Mouse (Mus musculus) heart, embryonic 11.5 days (tissue): ENCODE data around the gene Col18a1. TPM values are rescaled to one million over a fixed set of nuclear protein-coding genes. Genes with fewer than 3 reads are reported as not detected.

Experiments
- ATAC-seq: fragments of 200-750 bp; cut with Nextera tagmentation; replicated peaks from 2 replicates; pipeline ENCODE4 v1.8.0; 2017; ENCODE audit warnings: moderate library complexity; ENCODE audit not compliant: insufficient number of reproducible peaks, low FRiP score, low TSS enrichment
- H3K27ac ChIP-seq: fragments of 300-500 bp; sonication (generic); 2 replicates; pipeline ENCODE4 v1.5.1; 2014; ENCODE audit warnings: mild to moderate bottlenecking, low read depth, low read length
- H3K27me3 ChIP-seq: fragments of 300-500 bp; sonication (generic); 2 replicates; pipeline ENCODE4 v1.6.1; 2014; ENCODE audit warnings: mild to moderate bottlenecking, low read length, mixed read lengths; ENCODE audit not compliant: control insufficient read depth, insufficient read depth
- H3K36me3 ChIP-seq: fragments of 300-500 bp; sonication (generic); 2 replicates; pipeline ENCODE4 v1.6.1; 2014; ENCODE audit warnings: mild to moderate bottlenecking, low read length, moderate library complexity, mixed read lengths; ENCODE audit not compliant: control insufficient read depth, insufficient read depth
- H3K4me1 ChIP-seq: fragments of 300-500 bp; sonication (generic); 2 replicates; pipeline ENCODE4 v1.6.1; 2014; ENCODE audit warnings: low read length; ENCODE audit not compliant: control insufficient read depth, insufficient read depth
- H3K4me2 ChIP-seq: fragments of 300-500 bp; sonication (generic); 2 replicates; pipeline ENCODE4 v1.6.1; 2014; ENCODE audit warnings: mild to moderate bottlenecking, moderate library complexity
- H3K4me3 ChIP-seq: fragments of 300-500 bp; sonication (generic); 2 replicates; pipeline ENCODE4 v1.5.1; 2014; ENCODE audit warnings: low read depth, low read length
- H3K9ac ChIP-seq: fragments of 300-500 bp; sonication (generic); 2 replicates; pipeline ENCODE4 v1.6.1; 2014; ENCODE audit warnings: mild to moderate bottlenecking, low read depth, low read length, moderate library complexity
- H3K9me3 ChIP-seq: fragments of 300-500 bp; sonication (generic); replicated peaks from 2 replicates; pipeline ENCODE4 v1.6.1; 2016; ENCODE audit warnings: low read length; ENCODE audit not compliant: control insufficient read depth
- WGBS: fragments of 180-500 bp; shearing (Covaris S2); extraction: QIAGEN DNeasy Blood & Tissue Kit; methylation state at CpG from one replicate; pipeline ENCODE4 v1.1.7; 2014; ENCODE audit not compliant: insufficient replicate concordance; 5-methylcytosine and 5-hydroxymethylcytosine counted together
- polyA plus RNA-seq: library from polyadenylated mRNA; unstranded; fragments of >200 nt; fragmentation: Nextera tagmentation; extraction: Ambion mirVana; gene quantifications from 2 replicates; pipeline ENCODE4 v1.2.1, GENCODE M21; 2014

Col18a1 gene
- 113 and 164 TPM in 2 replicates for polyA plus RNA-seq

DNA sequence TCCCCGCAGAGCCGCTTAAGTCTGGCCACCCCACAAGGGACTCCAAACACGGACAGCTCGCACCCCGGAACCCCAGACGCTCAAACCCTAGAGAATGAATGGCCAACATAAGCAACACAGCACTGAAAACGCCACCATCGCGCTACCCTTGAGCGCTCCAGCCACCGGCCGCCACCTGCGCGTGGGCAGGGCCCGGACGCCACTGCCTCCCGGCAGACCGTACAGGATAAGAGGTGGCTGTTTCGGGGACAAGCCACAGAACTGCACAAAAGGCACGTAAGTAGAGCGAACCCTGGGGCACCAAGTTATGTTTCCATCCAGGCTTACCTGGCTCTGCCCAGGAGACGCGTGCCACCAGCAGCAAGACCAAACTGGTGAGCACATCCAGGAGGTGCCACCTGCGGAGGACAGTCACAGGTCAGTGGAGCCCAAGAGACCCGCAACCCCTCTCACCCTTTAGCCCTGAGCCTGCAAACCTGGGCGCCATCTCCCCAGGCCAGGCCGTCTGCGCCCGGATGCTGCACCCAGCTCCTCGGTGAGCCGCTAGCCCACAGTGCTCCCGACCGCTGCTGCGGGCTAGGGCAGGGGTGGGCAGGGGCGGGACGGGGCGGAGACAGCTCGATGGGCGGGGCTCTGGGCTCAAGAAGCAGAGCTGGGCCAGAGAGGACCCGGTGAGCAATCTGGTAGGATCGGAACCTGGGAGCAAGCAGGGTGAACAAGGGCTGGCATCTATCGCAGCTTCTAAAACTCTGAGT lies at the start of gene Col18a1:
Gene Col18a1 (minus strand): TSS at position 586 of the 755 bp plus-strand sequence.
- peak within 1 kb of the TSS; percentile 82 for H3K9ac ChIP-seq
- peak within 1 kb of the TSS; percentile 83 for H3K4me3 ChIP-seq
- H3K9me3 ChIP-seq: no peaks in the 10 kb centered on the region
- H3K27me3 ChIP-seq: no peaks in the 10 kb centered on the region
- peak within 1 kb of the TSS; percentile 95 for H3K4me2 ChIP-seq
- H3K27ac ChIP-seq: peak within 1 kb of the TSS; percentile 85
- under 1% methylated on average over 42 of the region's 42 CpGs for WGBS
- peak; percentile 74 for ATAC-seq
- H3K4me1 ChIP-seq: peaks cover 39% of the 10 kb centered on the region
- H3K36me3 ChIP-seq: no peaks in the 10 kb centered on the region

DNA sequence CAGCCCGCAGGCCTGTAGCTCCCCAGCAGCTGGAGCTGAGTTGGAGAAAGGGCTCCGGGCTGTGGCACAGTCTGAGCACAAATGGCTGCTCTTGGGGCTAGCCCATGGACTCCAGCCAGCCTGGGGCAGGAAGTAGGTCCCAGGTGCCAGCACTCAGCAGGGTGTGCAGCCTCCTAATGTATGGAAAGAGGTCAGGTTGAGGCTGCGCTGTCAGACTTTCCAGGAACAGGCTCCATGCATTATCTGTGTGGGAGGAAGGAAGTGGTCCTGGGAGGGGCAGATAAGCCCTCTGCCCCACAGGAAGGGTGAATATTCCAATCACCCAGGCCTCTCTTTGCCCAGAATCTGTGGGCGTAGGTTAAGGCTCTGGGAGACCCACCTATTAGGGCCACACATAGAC lies 49.3 kb upstream of the Col18a1 start:
- Histone ChIP-seq H3K4me3 (no peak overlapping the region), H3K27me3 (no peaks in the 10 kb centered on the region), H3K9ac (no peak overlapping the region), H3K9me3 (no peaks in the 10 kb centered on the region), H3K4me1 (peaks cover 56% of the 10 kb centered on the region), H3K4me2 (no peak overlapping the region), H3K36me3 (no peaks in the 10 kb centered on the region), H3K27ac (peak overlapping the region; percentile 66)
- peak; percentile 62 for ATAC-seq
- WGBS: 44% methylated on average over 4 of the region's 4 CpGs

DNA sequence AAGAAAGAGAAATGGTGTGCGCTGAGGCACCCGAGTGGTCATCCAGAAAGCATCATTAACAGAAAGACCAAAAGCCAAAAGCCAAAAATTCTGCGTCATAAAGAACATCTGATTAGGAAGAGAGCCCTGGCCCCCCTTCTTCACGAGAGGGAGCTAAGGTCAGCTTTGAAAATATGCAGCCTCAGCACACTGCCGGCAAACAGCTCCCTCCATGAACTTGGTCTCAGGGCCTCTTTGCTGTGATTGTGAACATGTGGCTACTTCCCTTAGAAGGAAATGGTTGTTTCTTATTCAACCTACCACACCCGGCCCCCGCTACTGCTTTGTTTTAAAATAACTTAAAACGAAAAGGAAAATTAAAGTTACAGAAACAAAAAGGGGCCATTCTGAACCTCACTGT lies 48.2 kb upstream of the Col18a1 start:
- WGBS: 57% methylated on average over 8 of the region's 8 CpGs

DNA sequence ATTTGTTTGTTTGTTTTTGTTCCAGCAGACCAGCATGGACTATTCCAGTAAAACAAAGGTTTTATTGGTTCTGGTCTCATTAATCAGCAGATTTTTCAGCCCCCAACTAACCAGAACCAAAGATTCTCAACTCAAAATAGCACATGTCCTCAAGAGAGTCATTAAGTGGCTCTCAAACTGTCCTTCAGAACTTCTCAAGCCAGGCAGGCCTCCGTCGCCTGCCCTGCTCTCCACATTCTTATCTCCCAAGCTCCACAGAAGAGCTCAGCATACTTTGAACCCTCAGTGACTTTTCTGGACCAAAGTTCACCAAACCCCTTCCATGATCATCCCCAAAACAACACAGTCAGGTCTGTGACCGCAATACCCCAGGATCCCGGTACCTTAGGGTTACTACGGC lies 47.1 kb upstream of the Col18a1 start:
- Histone ChIP-seq H3K36me3 (no peaks in the 10 kb centered on the region), H3K4me3 (no peak overlapping the region), H3K9me3 (no peaks in the 10 kb centered on the region), H3K4me2 (no peak overlapping the region), H3K9ac (no peak overlapping the region), H3K27me3 (no peaks in the 10 kb centered on the region), H3K4me1 (peaks cover 56% of the 10 kb centered on the region), H3K27ac (no peak overlapping the region)
- WGBS: 65% methylated on average over 5 of the region's 5 CpGs
- ATAC-seq: no peak

More for the DNA sequence above, 48.2 kb upstream of the Col18a1 start:
- no peak overlapping the region for H3K4me2 ChIP-seq
- ATAC-seq: no peak
- no peaks in the 10 kb centered on the region for H3K9me3 ChIP-seq
- H3K27me3 ChIP-seq: no peaks in the 10 kb centered on the region
- no peak overlapping the region for H3K9ac ChIP-seq
- no peak overlapping the region for H3K4me3 ChIP-seq
- no peaks in the 10 kb centered on the region for H3K36me3 ChIP-seq
- peaks cover 58% of the 10 kb centered on the region for H3K4me1 ChIP-seq
- 0 out of 2 replicates have a peak overlapping the region, but pooled peaks have one; percentile 29 for H3K27ac ChIP-seq

DNA sequence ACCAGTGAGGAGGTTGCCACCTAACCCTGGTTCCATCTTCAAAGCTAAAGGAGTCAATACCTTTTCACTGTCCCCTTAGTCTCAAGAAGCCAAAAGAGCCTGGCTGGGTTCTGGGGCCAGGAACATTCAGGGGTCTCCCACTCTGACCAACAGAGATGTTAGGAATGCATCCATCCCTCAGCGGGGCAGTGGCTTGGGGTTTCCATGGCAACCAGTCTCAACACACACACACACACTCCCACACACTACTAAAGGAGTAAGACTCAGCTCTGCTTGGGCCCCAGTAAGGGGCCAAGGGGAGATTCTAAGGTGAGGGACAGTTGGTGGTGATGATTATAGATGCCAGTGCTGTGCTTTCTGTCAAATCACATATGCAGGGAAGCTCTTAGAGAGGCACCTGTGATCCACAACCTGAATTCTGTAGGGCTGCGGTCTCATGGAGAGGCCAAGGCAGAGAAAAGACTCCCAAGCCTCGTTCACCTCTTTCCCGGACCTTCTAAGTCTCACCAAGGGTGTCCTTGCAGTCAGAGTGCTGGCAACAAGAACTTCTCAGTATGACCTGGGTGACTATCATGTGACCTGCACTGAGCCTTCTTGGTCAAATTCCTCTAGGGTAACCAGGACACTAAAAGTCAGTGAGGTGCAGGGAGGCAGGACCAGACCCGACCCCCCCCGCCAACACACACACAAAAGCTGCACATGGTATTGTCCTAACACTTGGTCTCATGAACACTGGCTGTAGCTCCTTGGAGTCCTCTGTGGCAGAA lies 46.2 kb upstream of the Col18a1 start:
- Histone ChIP-seq H3K27me3 (no peaks in the 10 kb centered on the region), H3K4me3 (no peak overlapping the region), H3K9ac (no peak overlapping the region), H3K4me1 (peaks cover 52% of the 10 kb centered on the region), H3K9me3 (no peaks in the 10 kb centered on the region), H3K27ac (no peak overlapping the region), H3K36me3 (no peaks in the 10 kb centered on the region), H3K4me2 (no peak overlapping the region)
- 75% methylated on average over 6 of the region's 6 CpGs for WGBS
- ATAC-seq: no peak

DNA sequence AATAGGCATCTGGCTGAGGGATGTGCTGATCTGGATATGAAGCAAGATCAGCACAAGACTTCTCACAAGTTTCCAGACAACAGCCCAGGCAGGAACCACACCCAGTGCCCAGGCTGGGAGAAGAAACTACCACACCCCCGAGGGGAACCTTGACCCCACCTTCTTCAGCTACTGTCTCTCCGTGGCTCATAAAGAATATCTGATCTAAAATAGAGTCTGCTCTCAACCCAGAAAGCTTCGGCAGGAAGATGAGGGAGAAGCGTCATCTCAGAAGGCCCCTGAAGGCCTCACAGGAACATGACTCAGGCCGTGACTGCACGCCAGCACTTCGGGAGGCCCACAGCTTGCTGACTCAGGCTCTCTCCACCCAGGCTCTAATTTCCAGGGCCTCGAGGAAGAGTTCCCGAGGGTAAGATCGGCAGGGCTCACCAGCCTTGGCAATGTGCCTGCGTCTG lies 44.8 kb upstream of the Col18a1 start:
- peak; percentile 55; the same call in 1 of the 2 replicates for ATAC-seq
- Histone ChIP-seq H3K9ac (0 out of 2 replicates have a peak overlapping the region, but pooled peaks have one; percentile 43), H3K36me3 (no peaks in the 10 kb centered on the region), H3K27me3 (no peaks in the 10 kb centered on the region), H3K4me1 (peaks cover 46% of the 10 kb centered on the region), H3K9me3 (no peaks in the 10 kb centered on the region), H3K4me2 (peak overlapping the region; percentile 19; the same call in 1 of the 2 replicates), H3K27ac (peak overlapping the region; percentile 73), H3K4me3 (no peak overlapping the region)
- 43% methylated on average over 11 of the region's 11 CpGs for WGBS

DNA sequence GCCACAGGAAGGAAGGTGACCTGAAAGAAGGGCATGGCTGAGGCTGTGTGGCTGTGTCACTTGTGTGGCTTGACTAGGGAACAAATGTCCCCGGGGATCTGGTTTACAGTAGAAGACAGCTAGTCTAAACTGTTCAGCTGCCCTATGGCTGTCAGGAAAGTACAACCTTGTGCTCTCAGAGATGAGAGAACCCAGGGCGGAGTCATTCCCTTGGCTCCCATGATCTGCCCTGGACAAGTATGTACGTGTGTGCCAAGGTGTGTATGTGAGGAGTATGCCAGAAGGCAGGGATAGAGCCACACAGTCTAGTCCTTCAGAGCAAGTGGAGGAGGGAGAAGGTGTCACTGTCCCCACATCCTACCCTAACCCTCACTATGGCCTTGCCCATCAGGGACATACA lies 44.3 kb upstream of the Col18a1 start:
- H3K36me3 ChIP-seq: no peaks in the 10 kb centered on the region
- peak overlapping the region; percentile 73 for H3K27ac ChIP-seq
- no peak overlapping the region for H3K4me2 ChIP-seq
- H3K27me3 ChIP-seq: no peaks in the 10 kb centered on the region
- H3K9me3 ChIP-seq: no peaks in the 10 kb centered on the region
- no peak overlapping the region for H3K9ac ChIP-seq
- WGBS: 90% methylated on average over 3 of the region's 3 CpGs
- H3K4me1 ChIP-seq: peaks cover 41% of the 10 kb centered on the region
- H3K4me3 ChIP-seq: no peak overlapping the region
- no peak for ATAC-seq

DNA sequence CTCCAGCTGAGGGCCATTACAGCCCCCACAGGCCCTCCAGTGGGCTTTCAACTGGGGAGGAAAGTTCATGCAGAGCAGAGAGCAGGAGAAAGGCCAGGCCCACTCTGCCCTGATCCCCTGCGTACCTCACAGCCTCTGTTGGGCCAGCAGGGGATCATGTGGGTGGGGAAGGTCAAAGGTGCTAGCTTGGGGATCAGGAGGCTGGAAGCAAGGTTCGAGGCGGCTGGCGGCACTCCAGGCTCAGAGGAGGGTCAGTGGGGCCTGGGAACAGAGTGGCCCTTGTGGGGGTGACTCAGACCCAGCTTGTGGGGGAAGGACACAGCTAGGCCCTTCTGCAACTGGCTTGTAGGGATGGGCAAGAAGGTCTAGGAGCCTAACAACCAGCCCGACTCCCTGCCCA lies 42.9 kb upstream of the Col18a1 start:
- no peak for ATAC-seq
- 50% methylated on average over 5 of the region's 5 CpGs for WGBS
- no peak overlapping the region for H3K4me2 ChIP-seq
- no peak overlapping the region for H3K9ac ChIP-seq
- no peaks in the 10 kb centered on the region for H3K36me3 ChIP-seq
- H3K27me3 ChIP-seq: no peaks in the 10 kb centered on the region
- no peak overlapping the region for H3K27ac ChIP-seq
- H3K9me3 ChIP-seq: no peaks in the 10 kb centered on the region
- no peak overlapping the region for H3K4me3 ChIP-seq
- peaks cover 33% of the 10 kb centered on the region for H3K4me1 ChIP-seq
